Mouse (Mus musculus) skeletal muscle tissue, postnatal 0 days (tissue): ENCODE results near the gene Ccdc88a. TPM values are rescaled to one million over a fixed set of nuclear protein-coding genes. Genes with fewer than 3 reads are reported as not detected.

Source experiments
- polyA plus RNA-seq: library from polyadenylated mRNA; unstranded; fragments of >200 nt; fragmentation: Nextera tagmentation; extraction: Ambion mirVana; gene quantifications from 2 replicates; pipeline ENCODE4 v1.2.1, GENCODE M21; 2015

Ccdc88a gene
- polyA plus RNA-seq = 12.4 and 14.0 TPM in 2 replicates

DNA sequence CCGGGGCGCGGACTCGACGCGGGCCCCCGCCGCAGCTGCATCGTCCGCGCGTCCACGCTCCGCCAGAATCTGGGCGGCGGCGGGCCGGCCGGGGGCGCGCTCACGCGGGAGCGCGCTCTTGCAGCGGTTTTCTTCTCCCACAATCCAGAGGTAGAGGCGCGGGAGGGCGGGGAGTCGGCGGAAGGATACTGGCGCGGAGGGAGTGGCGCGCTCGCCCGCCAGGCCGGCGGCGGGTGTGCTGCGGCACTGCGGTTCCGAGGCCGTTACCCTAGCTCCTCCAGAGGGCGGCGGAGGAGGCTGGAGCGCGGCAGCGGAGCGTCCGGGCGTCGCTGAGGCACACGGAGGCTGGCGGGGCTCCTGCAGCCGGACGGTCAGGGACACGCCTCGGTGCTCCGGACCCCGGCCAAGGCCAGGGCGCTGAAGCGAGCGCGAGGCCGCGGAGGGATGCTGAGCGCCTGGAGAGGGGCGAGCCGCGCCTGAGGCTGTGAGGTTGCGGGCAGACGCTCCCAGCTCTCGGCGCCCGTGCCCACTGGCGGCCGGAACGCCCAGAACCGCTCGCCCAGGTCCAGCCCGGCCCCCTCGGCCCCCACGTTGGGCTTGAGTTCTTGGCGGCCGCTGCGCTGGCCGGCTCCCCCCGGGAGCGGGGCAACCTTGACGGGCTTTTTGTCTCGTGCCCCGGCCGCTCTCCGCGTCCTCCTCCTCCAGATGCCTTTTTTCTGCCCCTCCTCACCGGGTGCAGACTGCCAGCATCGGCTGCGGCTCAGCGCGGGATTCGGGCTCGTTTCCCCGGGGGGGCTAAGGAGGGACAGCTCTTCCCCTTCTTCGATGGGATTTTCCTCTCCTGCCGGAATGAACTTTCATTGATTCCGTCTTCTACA is at the start of gene Ccdc88a:
Gene Ccdc88a (plus strand): TSS at position 263 of the 878 bp plus-strand sequence.

GRCm38 (mm10) chr11:29514682-29515412 is 141.4 kb downstream of the Ccdc88a start, which contains the start of gene Prorsd1:
Gene Prorsd1, minus strand, starts transcription at chr11:29515033.

GRCm38 (mm10) chr11:29525988-29526794 is 152.7 kb downstream of the Ccdc88a start, which contains the start of gene Mtif2:
Gene Mtif2, plus strand, starts transcription at chr11:29526408.

GRCm38 (mm10) chr11:29547752-29548503 is 174.5 kb downstream of the Ccdc88a start, which contains the start of the genes Clhc1 and Rps27a:
Gene Clhc1, plus strand, starts transcription at chr11:29547950.
Gene Rps27a, minus strand, starts transcription at chr11:29548109.

Other genes starting within 250 kb of the Ccdc88a start
- gene Pnpt1, start 242.9 kb upstream of the Ccdc88a start, polyA plus RNA-seq = 18.2 and 18.9 TPM in 2 replicates
- 31.5 and 35.2 TPM in 2 replicates for gene Ppp4r3b, start 200.8 kb upstream of the Ccdc88a start, polyA plus RNA-seq
- gene Cfap36, start 126.2 kb upstream of the Ccdc88a start, polyA plus RNA-seq = 29.2 and 33.0 TPM in 2 replicates
- 30.6 and 33.2 TPM in 2 replicates for gene Prorsd1, start 141.4 kb downstream of the Ccdc88a start, polyA plus RNA-seq
- 33.0 and 34.5 TPM in 2 replicates for gene Mtif2, start 152.8 kb downstream of the Ccdc88a start, polyA plus RNA-seq
- gene Clhc1, start 174.3 kb downstream of the Ccdc88a start, polyA plus RNA-seq = 0.06 and 0.09 TPM in 2 replicates
- 744 and 796 TPM in 2 replicates for gene Rps27a, start 174.5 kb downstream of the Ccdc88a start, polyA plus RNA-seq